Mouse (Mus musculus): ENCODE measurements at regions not wholly inside any gene's neighbourhood (a gene's known extent, or its start where the extent isn't known, plus 50 kb on each side); places are given as distances from the start of the nearest gene placed in this dataset.

- TF ChIP-seq POLR2A (IDR thresholded peaks at IDR 0.05; ENCODE audit: borderline replicate concordance, low read depth, low read length) (no peak), CTCF (IDR thresholded peaks at IDR 0.05; ENCODE audit: low read depth, low read length) (no peak)
Measured at GRCm38 (mm10) chr6:51023361-51023760, 369.1 kb upstream of the Npvf start.

Measured in bone marrow macrophage, adult 2 months (primary cell).